Mouse (Mus musculus) forebrain, embryonic 13.5 days (tissue): ENCODE measurements at regions not wholly inside any gene's neighbourhood (a gene's known extent, or its start where the extent isn't known, plus 50 kb on each side); places are given as distances from the start of the nearest gene placed in this dataset.
A peak's percentile ranks its signal among the peaks of the same experiment; 100 is the strongest.

Experiments used
- ATAC-seq: fragments of 200-750 bp; cut with Nextera tagmentation; 2 replicates; pipeline ENCODE4 v1.8.0; 2017
- H3K27ac ChIP-seq: fragments of 300-500 bp; sonication (generic); 2 replicates; pipeline ENCODE4 v1.5.1; 2015; ENCODE audit warnings: inconsistent platforms, mild to moderate bottlenecking, moderate library complexity
- H3K27me3 ChIP-seq: fragments of 300-500 bp; sonication (generic); 2 replicates; pipeline ENCODE4 v1.6.1; 2015; ENCODE audit warnings: mild to moderate bottlenecking, inconsistent platforms
- H3K36me3 ChIP-seq: fragments of 300-500 bp; sonication (generic); 2 replicates; pipeline ENCODE4 v1.6.1; 2015; ENCODE audit warnings: mild to moderate bottlenecking, inconsistent platforms; ENCODE audit not compliant: poor library complexity, severe bottlenecking
- H3K4me1 ChIP-seq: fragments of 300-500 bp; sonication (generic); 2 replicates; pipeline ENCODE4 v1.6.1; 2015; ENCODE audit warnings: inconsistent platforms
- H3K4me2 ChIP-seq: fragments of 300-500 bp; sonication (generic); 2 replicates; pipeline ENCODE4 v1.6.1; 2015; ENCODE audit warnings: inconsistent platforms, mild to moderate bottlenecking, moderate library complexity
- H3K4me3 ChIP-seq: fragments of 300-500 bp; sonication (generic); 2 replicates; pipeline ENCODE4 v1.5.1; 2015; ENCODE audit warnings: mild to moderate bottlenecking, inconsistent platforms
- H3K9ac ChIP-seq: fragments of 300-500 bp; sonication (generic); 2 replicates; pipeline ENCODE4 v1.6.1; 2015; ENCODE audit warnings: mild to moderate bottlenecking, inconsistent platforms
- H3K9me3 ChIP-seq: fragments of 300-500 bp; sonication (generic); replicated peaks from 2 replicates; pipeline ENCODE4 v1.6.1; 2016; ENCODE audit warnings: inconsistent platforms
- WGBS: fragments of 180-500 bp; shearing (Covaris S2); methylation state at CpG from one replicate; pipeline ENCODE4 v1.1.7; 2015; 5-methylcytosine and 5-hydroxymethylcytosine counted together

- WGBS, result 91% methylated on average over 3 of the region's 3 CpGs
- Histone ChIP-seq H3K36me3 (no peaks in the 10 kb centered on the region), H3K27ac (no peak overlapping the region), H3K9ac (no peak overlapping the region), H3K9me3 (no peaks in the 10 kb centered on the region), H3K27me3 (no peaks in the 10 kb centered on the region), H3K4me1 (no peaks in the 10 kb centered on the region), H3K4me3 (no peak overlapping the region), H3K4me2 (no peak overlapping the region)
- no peak for ATAC-seq
Measured at GRCm38 (mm10) chr15:61361254-61361653, 438.4 kb upstream of the A1bg start.

DNA sequence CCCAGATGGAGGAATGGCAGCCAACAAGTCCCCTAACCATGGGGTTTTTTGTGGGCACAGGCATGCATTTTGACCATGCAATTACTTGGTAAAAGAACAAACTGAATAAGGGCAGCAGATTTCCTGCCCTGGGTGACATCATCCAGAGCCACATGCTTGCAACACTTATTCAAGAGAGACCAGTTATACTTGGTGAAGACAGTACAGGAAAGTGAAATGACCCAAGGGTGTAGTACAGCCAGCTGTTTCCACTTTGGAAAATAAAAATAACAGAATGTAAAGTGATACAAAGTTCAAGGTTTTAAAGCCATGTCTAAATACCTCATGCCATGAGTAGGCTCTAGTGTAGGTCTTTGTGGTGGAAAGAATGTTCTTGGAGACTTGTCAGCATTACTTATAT is 432.5 kb upstream of the A1bg start:
- Histone ChIP-seq H3K27ac (no peak overlapping the region), H3K4me2 (no peak overlapping the region), H3K9ac (no peak overlapping the region), H3K36me3 (no peaks in the 10 kb centered on the region), H3K9me3 (no peaks in the 10 kb centered on the region), H3K4me1 (no peaks in the 10 kb centered on the region), H3K27me3 (no peaks in the 10 kb centered on the region), H3K4me3 (no peak overlapping the region)
- ATAC-seq, result no peak

GRCm38 (mm10) chr15:61351729-61352342 is 429.0 kb upstream of the A1bg start:
- Histone ChIP-seq H3K4me3 (no peak overlapping the region), H3K9me3 (no peaks in the 10 kb centered on the region; the same call in 1 of the 2 replicates), H3K4me1 (no peaks in the 10 kb centered on the region), H3K9ac (no peak overlapping the region), H3K36me3 (no peaks in the 10 kb centered on the region), H3K27ac (no peak overlapping the region), H3K4me2 (no peak overlapping the region), H3K27me3 (no peaks in the 10 kb centered on the region)
- 73% methylated on average over 5 of the region's 5 CpGs for WGBS
- ATAC-seq, result no peak

- H3K36me3 ChIP-seq, result no peaks in the 10 kb centered on the region
- no peak overlapping the region for H3K4me2 ChIP-seq
- H3K27ac ChIP-seq, result no peak overlapping the region
- H3K27me3 ChIP-seq, result no peaks in the 10 kb centered on the region
- peaks cover 9% of the 10 kb centered on the region for H3K4me1 ChIP-seq
- no peak overlapping the region for H3K9ac ChIP-seq
- 0 out of 2 replicates have a peak, but pooled peaks have one; percentile 41 for ATAC-seq
- WGBS, result 6% methylated on average over 4 of the region's 4 CpGs
- no peaks in the 10 kb centered on the region; the same call in 1 of the 2 replicates for H3K9me3 ChIP-seq
- no peak overlapping the region for H3K4me3 ChIP-seq
Measured at GRCm38 (mm10) chr15:61345101-61345500, 422.3 kb upstream of the A1bg start.

GRCm38 (mm10) chr15:61342618-61343017 is 419.8 kb upstream of the A1bg start:
- Histone ChIP-seq H3K9ac (no peak overlapping the region), H3K27me3 (no peaks in the 10 kb centered on the region), H3K4me2 (no peak overlapping the region), H3K36me3 (no peaks in the 10 kb centered on the region), H3K4me3 (no peak overlapping the region), H3K9me3 (no peaks in the 10 kb centered on the region), H3K4me1 (peaks cover 9% of the 10 kb centered on the region), H3K27ac (no peak overlapping the region)
- 87% methylated on average over 1 of the region's 1 CpGs for WGBS
- ATAC-seq, result no peak

- Histone ChIP-seq H3K4me1 (no peaks in the 10 kb centered on the region), H3K27ac (no peak overlapping the region), H3K9ac (no peak overlapping the region), H3K4me3 (no peak overlapping the region), H3K4me2 (no peak overlapping the region), H3K36me3 (no peaks in the 10 kb centered on the region), H3K9me3 (no peaks in the 10 kb centered on the region), H3K27me3 (no peaks in the 10 kb centered on the region)
- ATAC-seq, result no peak
- WGBS, result 85% methylated on average over 2 of the region's 2 CpGs
Measured at GRCm38 (mm10) chr15:61327925-61328324, 405.1 kb upstream of the A1bg start.

GRCm38 (mm10) chr15:61322243-61322642 is 399.4 kb upstream of the A1bg start:
- Histone ChIP-seq H3K9ac (no peak overlapping the region), H3K4me1 (no peaks in the 10 kb centered on the region), H3K4me2 (no peak overlapping the region), H3K27me3 (no peaks in the 10 kb centered on the region), H3K36me3 (no peaks in the 10 kb centered on the region), H3K9me3 (no peaks in the 10 kb centered on the region; the same call in 1 of the 2 replicates), H3K4me3 (no peak overlapping the region), H3K27ac (no peak overlapping the region)
- ATAC-seq, result no peak
- WGBS, result 94% methylated on average over 7 of the region's 7 CpGs

DNA sequence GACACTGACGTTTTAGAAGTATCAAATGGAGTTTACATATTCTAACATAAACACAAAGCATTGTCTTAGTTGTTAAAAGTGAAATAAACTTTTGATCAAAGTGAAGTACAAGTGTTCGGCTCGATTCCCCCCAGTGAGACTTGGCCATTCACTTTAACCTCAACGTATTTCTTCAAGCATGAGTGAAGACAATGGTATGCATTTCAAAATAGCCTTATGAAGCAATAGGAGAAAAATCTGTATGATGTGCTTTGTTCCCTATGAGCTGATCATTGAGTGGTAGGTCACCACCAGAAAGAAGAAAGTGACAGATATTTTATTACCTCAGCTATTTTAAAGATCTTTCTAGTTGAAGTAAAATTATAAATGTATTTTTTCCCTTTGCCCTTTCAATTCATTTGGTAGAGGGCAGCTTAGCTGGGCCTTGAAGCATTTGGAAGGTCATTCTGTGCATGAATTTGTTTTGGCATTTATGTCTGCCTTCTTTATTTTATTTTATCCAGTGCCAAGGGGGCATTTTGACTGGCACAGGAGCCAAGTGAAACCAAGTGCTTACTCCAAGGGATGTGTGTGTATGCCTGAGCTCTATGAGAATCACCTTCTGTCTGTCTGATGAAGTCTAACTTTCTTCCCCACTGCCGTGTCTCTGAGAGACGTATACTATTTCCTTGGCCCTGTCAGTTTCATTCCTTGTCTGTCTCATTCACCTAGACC is 386.8 kb upstream of the A1bg start:
- H3K4me2 ChIP-seq, result no peak overlapping the region
- H3K27ac ChIP-seq, result no peak overlapping the region
- no peaks in the 10 kb centered on the region for H3K9me3 ChIP-seq
- no peaks in the 10 kb centered on the region for H3K36me3 ChIP-seq
- no peaks in the 10 kb centered on the region for H3K4me1 ChIP-seq
- H3K27me3 ChIP-seq, result no peaks in the 10 kb centered on the region
- H3K9ac ChIP-seq, result no peak overlapping the region
- no peak for ATAC-seq
- WGBS, result 82% methylated on average over 6 of the region's 6 CpGs
- no peak overlapping the region for H3K4me3 ChIP-seq

GRCm38 (mm10) chr15:61308936-61309335 is 386.1 kb upstream of the A1bg start:
- no peak overlapping the region for H3K4me3 ChIP-seq
- H3K36me3 ChIP-seq, result no peaks in the 10 kb centered on the region
- no peaks in the 10 kb centered on the region for H3K9me3 ChIP-seq
- H3K9ac ChIP-seq, result no peak overlapping the region
- H3K27ac ChIP-seq, result no peak overlapping the region
- no peaks in the 10 kb centered on the region for H3K4me1 ChIP-seq
- no peak for ATAC-seq
- no peak overlapping the region for H3K4me2 ChIP-seq
- WGBS, result 82% methylated on average over 4 of the region's 4 CpGs
- no peaks in the 10 kb centered on the region for H3K27me3 ChIP-seq

GRCm38 (mm10) chr15:61304546-61304945 is 381.7 kb upstream of the A1bg start:
- H3K4me2 ChIP-seq, result no peak overlapping the region
- WGBS, result 79% methylated on average over 3 of the region's 3 CpGs
- no peaks in the 10 kb centered on the region for H3K27me3 ChIP-seq
- ATAC-seq, result no peak
- H3K4me3 ChIP-seq, result no peak overlapping the region
- H3K36me3 ChIP-seq, result no peaks in the 10 kb centered on the region
- H3K4me1 ChIP-seq, result no peaks in the 10 kb centered on the region
- no peak overlapping the region for H3K9ac ChIP-seq
- H3K9me3 ChIP-seq, result no peaks in the 10 kb centered on the region
- no peak overlapping the region for H3K27ac ChIP-seq

- no peak overlapping the region for H3K4me3 ChIP-seq
- no peaks in the 10 kb centered on the region for H3K4me1 ChIP-seq
- no peaks in the 10 kb centered on the region for H3K27me3 ChIP-seq
- 91% methylated on average over 6 of the region's 6 CpGs for WGBS
- no peaks in the 10 kb centered on the region for H3K36me3 ChIP-seq
- H3K9ac ChIP-seq, result no peak overlapping the region
- H3K4me2 ChIP-seq, result no peak overlapping the region
- H3K9me3 ChIP-seq, result no peaks in the 10 kb centered on the region
- H3K27ac ChIP-seq, result no peak overlapping the region
- ATAC-seq, result no peak
Measured at GRCm38 (mm10) chr15:61299796-61300195, 377.0 kb upstream of the A1bg start.

DNA sequence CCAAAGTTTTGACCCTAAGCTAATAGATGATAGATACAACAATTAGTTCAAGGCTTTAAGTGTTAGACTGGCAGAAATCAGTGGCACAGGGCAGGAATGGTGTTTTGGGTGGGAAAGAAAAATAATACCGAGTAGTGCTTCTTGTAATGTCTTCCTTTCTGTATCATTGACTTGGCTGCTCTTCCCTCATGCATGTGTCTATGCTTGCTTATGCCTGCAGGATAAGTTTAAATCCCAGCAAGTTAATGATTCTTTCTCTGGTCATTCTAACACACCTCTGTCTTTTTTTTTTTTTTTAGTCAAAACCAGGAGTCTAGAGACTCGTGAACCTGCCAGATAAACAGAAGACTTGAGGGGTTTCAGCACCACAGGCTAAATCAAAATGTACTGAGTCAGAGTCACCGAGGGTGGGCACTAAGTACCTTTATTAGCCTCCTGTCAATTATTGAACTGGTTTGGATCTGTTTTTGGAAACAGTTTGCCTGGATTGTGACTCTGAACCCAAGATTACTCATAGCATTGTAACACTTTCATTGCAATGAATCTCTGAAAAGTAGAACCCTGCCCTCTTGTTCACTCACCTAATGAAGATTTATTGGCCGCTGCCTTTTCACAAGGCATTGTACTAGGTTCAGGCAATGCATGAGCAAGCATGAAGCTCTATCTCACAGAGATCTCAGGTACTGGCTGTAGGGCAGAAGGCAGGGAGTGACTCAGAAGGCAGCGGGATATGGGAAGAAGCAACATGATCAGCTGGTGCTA is 374.8 kb upstream of the A1bg start:
- ATAC-seq, result no peak
- H3K4me2 ChIP-seq, result no peak overlapping the region
- H3K9ac ChIP-seq, result no peak overlapping the region
- no peaks in the 10 kb centered on the region for H3K27me3 ChIP-seq
- H3K4me3 ChIP-seq, result no peak overlapping the region
- no peaks in the 10 kb centered on the region for H3K9me3 ChIP-seq
- WGBS, result 85% methylated on average over 5 of the region's 5 CpGs
- no peak overlapping the region for H3K27ac ChIP-seq
- H3K4me1 ChIP-seq, result no peaks in the 10 kb centered on the region
- no peaks in the 10 kb centered on the region for H3K36me3 ChIP-seq
